Mouse (Mus musculus) embryonic fibroblast, embryonic 13.5 days (primary cell): Measurements from ENCODE around the gene Top2b. TPM values are rescaled to one million over a fixed set of nuclear protein-coding genes. Genes with fewer than 3 reads are reported as not detected.

Experiments used
- H3K27ac ChIP-seq: 2 replicates; pipeline ENCODE4 v1.5.1; 2012; ENCODE audit warnings: low read length, control low read depth, inconsistent platforms; ENCODE audit not compliant: insufficient read depth
- H3K4me1 ChIP-seq: 2 replicates; pipeline ENCODE4 v1.6.1; 2011; ENCODE audit warnings: low read length; ENCODE audit not compliant: control insufficient read depth, insufficient read depth
- H3K4me3 ChIP-seq: 2 replicates; pipeline ENCODE4 v1.5.1; 2011; ENCODE audit warnings: mild to moderate bottlenecking, control low read depth, low read length; ENCODE audit not compliant: insufficient read depth
- CTCF ChIP-seq: IDR thresholded peaks from 2 replicates; pipeline ENCODE4 v1.5.1; 2011; ENCODE audit warnings: mild to moderate bottlenecking, control low read depth, low read length, moderate library complexity, borderline replicate concordance; ENCODE audit not compliant: insufficient read depth
- POLR2A ChIP-seq: IDR thresholded peaks from 2 replicates; pipeline ENCODE4 v1.6.1; 2011; ENCODE audit warnings: low read depth, mild to moderate bottlenecking, control low read depth, low read length, moderate library complexity
- polyA plus RNA-seq: library from polyadenylated mRNA; stranded (reverse); fragments of >200 nt; gene quantifications from 2 replicates; pipeline ENCODE4 v1.2.4, GENCODE M21; 2011; ENCODE audit warnings: low read depth; ENCODE audit not compliant: missing spikeins, insufficient read length

Gene Top2b
- polyA plus RNA-seq, 1 experiment = 313 TPM

- no peak overlapping the region for H3K27ac ChIP-seq
- H3K4me1 ChIP-seq = no peaks in the 10 kb centered on the region
- TF ChIP-seq POLR2A (no peak), CTCF (no peak)
- no peak overlapping the region for H3K4me3 ChIP-seq
Measured at GRCm38 (mm10) chr14:16347505-16347904, 17.5 kb upstream of the Top2b start.

DNA sequence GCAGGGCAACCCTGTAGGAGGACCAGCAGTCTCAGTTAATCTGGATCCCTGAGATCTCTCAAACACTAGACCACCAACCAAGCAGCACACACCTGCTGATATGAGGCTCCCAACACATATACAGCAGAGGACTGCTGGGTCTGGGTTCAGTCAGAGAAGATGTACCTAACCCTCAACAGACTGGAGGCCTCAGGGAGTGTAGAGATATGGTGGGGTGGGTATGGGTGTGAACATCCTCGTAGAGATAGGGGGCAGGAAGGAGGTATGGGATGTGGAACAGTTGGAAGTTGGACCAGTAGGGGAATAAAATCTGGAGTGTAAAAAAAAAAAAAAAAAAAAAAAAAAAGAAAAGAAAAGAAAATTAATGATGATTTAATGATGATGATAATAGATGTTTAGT is 5.3 kb upstream of the Top2b start:
- Histone ChIP-seq H3K4me3 (no peak overlapping the region), H3K4me1 (no peaks in the 10 kb centered on the region), H3K27ac (no peak overlapping the region)
- TF ChIP-seq CTCF (no peak), POLR2A (no peak)

DNA sequence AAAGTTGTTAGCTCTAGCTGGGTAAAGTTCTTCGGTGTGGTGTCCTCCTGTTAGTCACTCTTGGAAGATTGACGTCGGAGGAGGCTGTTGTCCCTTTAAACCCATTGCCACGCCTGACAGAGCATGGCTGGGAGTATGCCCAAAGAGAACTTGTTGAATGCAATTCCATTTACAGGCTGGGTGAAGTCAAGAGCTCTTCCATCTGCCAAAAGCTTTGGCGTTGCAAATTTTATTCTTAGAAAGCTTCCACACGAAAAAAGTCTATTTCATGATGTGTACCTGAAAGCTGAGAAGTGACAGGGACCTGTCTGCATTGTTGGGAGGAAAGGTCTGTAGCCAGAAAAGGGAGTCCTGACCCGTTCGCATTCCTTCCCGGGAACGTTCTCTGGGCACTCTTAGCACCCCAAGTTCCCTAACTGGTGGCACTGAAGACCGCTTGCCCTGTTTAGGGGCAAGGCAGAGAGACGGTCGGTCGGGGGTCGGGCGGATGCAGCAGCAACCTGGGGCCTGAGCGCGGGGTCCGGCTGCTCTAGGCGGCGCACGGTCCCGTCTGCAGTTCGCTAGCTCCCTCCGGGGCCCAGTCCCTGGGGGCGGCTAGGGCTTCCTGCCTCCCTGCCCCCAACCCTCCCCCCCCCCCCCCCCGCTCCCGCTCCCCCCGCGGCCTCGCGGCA is 683 bp upstream of the Top2b start:
- Histone ChIP-seq H3K4me3 (peak overlapping the region; percentile 61), H3K27ac (peak overlapping the region; percentile 85), H3K4me1 (no peaks in the 10 kb centered on the region)
- TF ChIP-seq POLR2A = peak; percentile 47
- no peak for TF ChIP-seq CTCF

- Histone ChIP-seq H3K27ac (peak overlapping the region; percentile 67), H3K4me1 (no peaks in the 10 kb centered on the region), H3K4me3 (peak overlapping the region; percentile 85)
- TF ChIP-seq CTCF (no peak), POLR2A (no peak)
Measured at GRCm38 (mm10) chr14:16365362-16366173, 589 bp downstream of the Top2b start.

GRCm38 (mm10) chr14:16366174-16366889 is 1.4 kb downstream of the Top2b start:
- H3K4me3 ChIP-seq = peak overlapping the region; percentile 85
- peak overlapping the region; percentile 67; the same call in 1 of the 2 replicates for H3K27ac ChIP-seq
- no peak for TF ChIP-seq CTCF
- TF ChIP-seq POLR2A = no peak
- H3K4me1 ChIP-seq = no peaks in the 10 kb centered on the region

GRCm38 (mm10) chr14:16366986-16367385 is 2.0 kb downstream of the Top2b start:
- TF ChIP-seq CTCF (no peak), POLR2A (no peak)
- Histone ChIP-seq H3K27ac (no peak overlapping the region), H3K4me1 (no peaks in the 10 kb centered on the region), H3K4me3 (peak overlapping the region; percentile 85)

DNA sequence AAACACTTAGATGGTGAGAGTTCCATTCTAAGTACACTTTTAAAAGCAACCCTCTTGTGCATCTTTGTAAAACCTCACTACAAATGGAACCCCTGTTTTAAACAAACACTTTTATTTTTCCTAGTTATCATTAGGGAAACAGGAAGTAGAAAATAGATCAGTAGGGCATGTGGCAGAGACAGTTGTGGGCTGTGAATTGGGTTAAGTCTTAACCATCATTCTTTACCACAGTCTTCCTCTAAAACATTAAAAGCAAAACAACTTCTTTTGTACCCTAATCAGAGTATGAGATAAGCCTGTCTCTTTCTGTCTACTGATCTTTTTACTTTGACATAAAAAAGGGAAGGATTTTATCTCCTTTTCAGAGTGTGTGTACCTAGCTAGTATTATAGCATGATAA is 7.8 kb downstream of the Top2b start:
- Histone ChIP-seq H3K27ac (no peak overlapping the region), H3K4me3 (no peak overlapping the region), H3K4me1 (no peaks in the 10 kb centered on the region)
- TF ChIP-seq POLR2A = no peak
- TF ChIP-seq CTCF = no peak

DNA sequence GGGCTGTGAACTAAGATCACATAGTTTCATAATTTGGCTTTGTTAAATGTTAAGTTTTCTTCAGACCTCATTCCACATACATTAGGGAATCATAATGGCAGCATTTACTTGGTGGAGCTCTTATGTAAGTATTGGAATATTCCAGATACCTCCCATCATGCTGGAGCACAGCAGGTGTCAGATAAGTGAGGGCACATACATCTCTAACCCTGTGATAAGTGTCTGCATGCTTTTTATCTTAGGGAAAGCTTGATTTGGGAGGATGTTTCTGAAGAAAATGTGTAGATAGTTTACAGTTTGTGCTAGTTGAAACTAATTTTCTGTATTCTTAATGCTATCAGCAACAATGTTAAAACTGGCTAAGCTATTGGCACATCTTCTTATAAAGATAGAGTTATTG is 8.2 kb downstream of the Top2b start:
- no peaks in the 10 kb centered on the region for H3K4me1 ChIP-seq
- H3K4me3 ChIP-seq = no peak overlapping the region
- H3K27ac ChIP-seq = no peak overlapping the region
- no peak for TF ChIP-seq CTCF
- TF ChIP-seq POLR2A = no peak

GRCm38 (mm10) chr14:16379917-16380570 is 15.1 kb downstream of the Top2b start:
- TF ChIP-seq CTCF (no peak), POLR2A (no peak)
- no peak overlapping the region for H3K4me3 ChIP-seq
- peak overlapping the region; percentile 80 for H3K27ac ChIP-seq
- H3K4me1 ChIP-seq = peaks cover 2% of the 10 kb centered on the region; the same call in 1 of the 2 replicates
